Mouse (Mus musculus): ENCODE data around the gene Tcfl5. TPM values are rescaled to one million over a fixed set of nuclear protein-coding genes. Genes with fewer than 3 reads are reported as not detected.

Gene Tcfl5
- polyA plus RNA-seq, 1 experiment from 2014 or later = 0.07 TPM

GRCm38 (mm10) chr2:180611882-180612281 is 30.6 kb downstream of the Tcfl5 start:
- Histone ChIP-seq H3K9me3 (replicated peaks; ENCODE audit: control insufficient read depth, low read length) (no peaks in the 10 kb centered on the region), H3K36me3 (ENCODE audit: control insufficient read depth, insufficient read depth, low read length) (no peaks in the 10 kb centered on the region), H3K4me2 (no peak overlapping the region), H3K27ac (ENCODE audit: low read depth, low read length) (no peak overlapping the region), H3K9ac (ENCODE audit: low read depth, low read length) (no peak overlapping the region), H3K4me3 (ENCODE audit: low read depth, low read length) (no peak overlapping the region), H3K4me1 (ENCODE audit: control insufficient read depth, insufficient read depth, low read length) (no peaks in the 10 kb centered on the region), H3K27me3 (ENCODE audit: control insufficient read depth, insufficient read depth, low read length) (no peaks in the 10 kb centered on the region)
- 48% methylated on average over 2 of the region's 2 CpGs for WGBS (ENCODE audit: insufficient replicate concordance)
- ATAC-seq (replicated peaks; ENCODE audit: insufficient number of reproducible peaks, low FRiP score, low TSS enrichment) = no peak

DNA sequence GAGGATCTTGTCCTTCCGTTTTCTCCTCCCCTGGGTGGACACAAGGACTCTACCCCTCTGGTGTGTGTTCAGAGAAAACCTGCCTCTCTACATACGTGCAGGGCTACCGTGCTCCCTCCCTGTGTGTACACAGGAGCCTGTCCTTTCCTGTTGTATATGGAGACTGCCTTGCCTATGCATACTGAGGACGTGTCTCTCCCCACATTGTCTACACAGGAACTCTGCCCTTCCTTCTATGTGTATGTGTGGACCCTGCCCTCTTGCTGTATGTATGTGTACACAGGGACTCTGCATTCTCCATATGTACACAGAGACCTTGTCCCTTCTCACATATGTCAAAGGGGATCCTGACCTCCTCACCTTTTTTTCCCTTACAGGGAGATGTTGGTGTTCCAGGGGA is 32.2 kb downstream of the Tcfl5 start:
- no peak overlapping the region for H3K4me3 ChIP-seq (ENCODE audit: low read depth, low read length)
- H3K9ac ChIP-seq (ENCODE audit: low read depth, low read length) = no peak overlapping the region
- no peak for ATAC-seq (replicated peaks; ENCODE audit: insufficient number of reproducible peaks, low FRiP score, low TSS enrichment)
- no peaks in the 10 kb centered on the region for H3K4me1 ChIP-seq (ENCODE audit: control insufficient read depth, insufficient read depth, low read length)
- H3K36me3 ChIP-seq (ENCODE audit: control insufficient read depth, insufficient read depth, low read length) = no peaks in the 10 kb centered on the region
- H3K4me2 ChIP-seq = no peak overlapping the region
- H3K27me3 ChIP-seq (ENCODE audit: control insufficient read depth, insufficient read depth, low read length) = no peaks in the 10 kb centered on the region
- no peaks in the 10 kb centered on the region for H3K9me3 ChIP-seq (replicated peaks; ENCODE audit: control insufficient read depth, low read length)
- WGBS (ENCODE audit: insufficient replicate concordance) = 72% methylated on average over 4 of the region's 4 CpGs
- no peak overlapping the region for H3K27ac ChIP-seq (ENCODE audit: low read depth, low read length)

DNA sequence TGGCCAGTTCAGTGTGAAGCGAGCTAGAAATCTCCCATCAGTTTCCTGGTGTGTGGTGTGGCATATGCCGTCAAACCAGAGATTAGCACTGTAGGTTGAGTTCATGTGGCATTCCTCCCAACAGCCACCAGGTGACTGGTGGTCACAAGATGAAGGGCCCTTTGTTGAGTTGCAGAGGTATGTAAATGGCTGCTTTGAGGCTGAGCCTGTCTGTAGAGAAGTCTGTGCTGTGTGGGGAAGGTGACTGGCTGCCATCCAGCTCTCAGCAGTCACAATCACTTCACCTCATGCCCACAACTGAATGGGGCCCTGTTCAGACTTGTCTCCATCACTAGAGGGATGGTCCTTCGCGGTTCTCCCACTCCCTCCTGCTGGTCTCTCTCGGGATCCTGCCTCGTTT is 37.7 kb downstream of the Tcfl5 start:
- WGBS (ENCODE audit: insufficient replicate concordance) = 40% methylated on average over 6 of the region's 6 CpGs
- Histone ChIP-seq H3K27ac (ENCODE audit: low read depth, low read length) (no peak overlapping the region), H3K9ac (ENCODE audit: low read depth, low read length) (no peak overlapping the region)

GRCm38 (mm10) chr2:180600569-180601021 is 41.9 kb downstream of the Tcfl5 start:
- ATAC-seq (replicated peaks; ENCODE audit: insufficient number of reproducible peaks, low FRiP score, low TSS enrichment) = no peak
- 20% methylated on average over 9 of the region's 9 CpGs for WGBS (ENCODE audit: insufficient replicate concordance)
- no peak overlapping the region; the same call in 1 of the 2 replicates for H3K9ac ChIP-seq (ENCODE audit: low read depth, low read length)
- no peaks in the 10 kb centered on the region for H3K36me3 ChIP-seq (ENCODE audit: control insufficient read depth, insufficient read depth, low read length)
- peaks cover 38% of the 10 kb centered on the region for H3K27me3 ChIP-seq (ENCODE audit: control insufficient read depth, insufficient read depth, low read length)
- H3K9me3 ChIP-seq (replicated peaks; ENCODE audit: control insufficient read depth, low read length) = no peaks in the 10 kb centered on the region
- no peak overlapping the region for H3K27ac ChIP-seq (ENCODE audit: low read depth, low read length)
- no peaks in the 10 kb centered on the region; the same call in 1 of the 2 replicates for H3K4me1 ChIP-seq (ENCODE audit: control insufficient read depth, insufficient read depth, low read length)
- no peak overlapping the region for H3K4me3 ChIP-seq (ENCODE audit: low read depth, low read length)
- H3K4me2 ChIP-seq = no peak overlapping the region

More for the DNA sequence above, 37.7 kb downstream of the Tcfl5 start:
- Histone ChIP-seq H3K36me3 (ENCODE audit: control insufficient read depth, insufficient read depth, low read length) (no peaks in the 10 kb centered on the region), H3K9me3 (replicated peaks; ENCODE audit: control insufficient read depth, low read length) (no peaks in the 10 kb centered on the region), H3K4me1 (ENCODE audit: control insufficient read depth, insufficient read depth, low read length) (no peaks in the 10 kb centered on the region), H3K27me3 (ENCODE audit: control insufficient read depth, insufficient read depth, low read length) (peaks cover 5% of the 10 kb centered on the region), H3K4me2 (no peak overlapping the region), H3K4me3 (ENCODE audit: low read depth, low read length) (no peak overlapping the region)
- ATAC-seq (replicated peaks; ENCODE audit: insufficient number of reproducible peaks, low FRiP score, low TSS enrichment) = no peak

GRCm38 (mm10) chr2:180598157-180598705 is 44.3 kb downstream of the Tcfl5 start:
- peaks cover 16% of the 10 kb centered on the region for H3K36me3 ChIP-seq (ENCODE audit: control insufficient read depth, insufficient read depth, low read length)
- H3K9me3 ChIP-seq (replicated peaks; ENCODE audit: control insufficient read depth, low read length) = no peaks in the 10 kb centered on the region
- H3K27me3 ChIP-seq (ENCODE audit: control insufficient read depth, insufficient read depth, low read length) = peaks cover 38% of the 10 kb centered on the region
- ATAC-seq (replicated peaks; ENCODE audit: insufficient number of reproducible peaks, low FRiP score, low TSS enrichment) = no peak; the same call in 1 of the 2 replicates
- no peak overlapping the region for H3K27ac ChIP-seq (ENCODE audit: low read depth, low read length)
- no peaks in the 10 kb centered on the region; the same call in 1 of the 2 replicates for H3K4me1 ChIP-seq (ENCODE audit: control insufficient read depth, insufficient read depth, low read length)
- peak overlapping the region; percentile 61 for H3K9ac ChIP-seq (ENCODE audit: low read depth, low read length)
- peak overlapping the region; percentile 73 for H3K4me2 ChIP-seq
- WGBS (ENCODE audit: insufficient replicate concordance) = 4% methylated on average over 41 of the region's 41 CpGs
- peak overlapping the region; percentile 38 for H3K4me3 ChIP-seq (ENCODE audit: low read depth, low read length)

- ATAC-seq (replicated peaks; ENCODE audit: insufficient number of reproducible peaks, low FRiP score, low TSS enrichment) = no peak
- Histone ChIP-seq H3K27ac (ENCODE audit: low read depth, low read length) (no peak within 1 kb of the TSS), H3K4me3 (ENCODE audit: low read depth, low read length) (peak within 1 kb of the TSS; percentile 38), H3K36me3 (ENCODE audit: control insufficient read depth, insufficient read depth, low read length) (peaks cover 22% of the 10 kb centered on the region), H3K4me1 (ENCODE audit: control insufficient read depth, insufficient read depth, low read length) (no peaks in the 10 kb centered on the region; the same call in 1 of the 2 replicates), H3K4me2 (peak within 1 kb of the TSS; percentile 73), H3K9ac (ENCODE audit: low read depth, low read length) (peak within 1 kb of the TSS; percentile 61), H3K9me3 (replicated peaks; ENCODE audit: control insufficient read depth, low read length) (no peaks in the 10 kb centered on the region), H3K27me3 (ENCODE audit: control insufficient read depth, insufficient read depth, low read length) (peaks cover 38% of the 10 kb centered on the region)
- 42% methylated on average over 4 of the region's 4 CpGs for WGBS (ENCODE audit: insufficient replicate concordance)
These were observed 45.0 kb downstream of the Tcfl5 start, which contains the start of gene Col9a3 for GRCm38 (mm10) chr2:180597490-180597889. Gene Col9a3, plus strand, starts transcription at chr2:180597790.

DNA sequence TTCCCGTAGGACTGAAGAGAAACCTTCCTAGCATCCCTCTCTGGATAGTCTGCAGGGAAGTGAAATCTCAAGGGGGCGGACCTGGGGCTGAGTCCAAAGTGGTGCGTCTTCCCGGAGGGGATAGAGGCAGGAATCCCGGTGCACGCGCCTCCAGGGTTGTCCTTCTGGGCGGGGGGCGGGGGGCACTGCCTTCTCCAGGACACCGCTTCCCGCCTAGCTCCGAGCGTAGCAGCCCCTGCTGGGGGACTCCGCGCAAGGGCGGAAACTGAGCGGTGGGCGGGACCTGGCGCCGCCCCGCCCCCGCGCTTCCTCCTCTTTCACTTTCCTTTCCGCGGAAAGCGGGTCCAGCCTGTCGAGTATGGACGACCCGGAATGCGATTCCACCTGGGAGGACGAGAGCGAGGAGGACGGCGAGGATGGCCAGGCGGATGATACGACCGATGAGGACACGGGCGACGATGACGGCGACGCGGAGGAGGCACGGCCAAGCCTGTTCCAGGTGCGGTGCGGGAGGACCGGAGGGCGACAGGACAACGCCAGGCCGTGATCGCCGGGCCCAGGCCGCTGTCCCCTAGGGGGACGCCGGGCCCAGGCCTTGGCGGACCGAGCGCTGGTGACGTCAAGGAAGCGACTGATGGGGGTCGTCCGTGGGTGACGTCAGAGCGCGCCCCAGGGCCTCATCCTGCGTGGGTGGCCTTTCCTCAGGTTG is 53.2 kb downstream of the Tcfl5 start, which contains the start of gene Ogfr:
Gene Ogfr, plus strand, starts transcription at position 123 of the 709 bp plus-strand sequence.
- peak within 1 kb of the TSS; percentile 75 for H3K4me2 ChIP-seq

GRCm38 (mm10) chr2:180588736-180589122 is 53.8 kb downstream of the Tcfl5 start:
- Histone ChIP-seq H3K4me3 (ENCODE audit: low read depth, low read length) (peak overlapping the region; percentile 86), H3K27me3 (ENCODE audit: control insufficient read depth, insufficient read depth, low read length) (no peaks in the 10 kb centered on the region), H3K4me1 (ENCODE audit: control insufficient read depth, insufficient read depth, low read length) (peaks cover 6% of the 10 kb centered on the region), H3K9me3 (replicated peaks; ENCODE audit: control insufficient read depth, low read length) (no peaks in the 10 kb centered on the region), H3K4me2 (peak overlapping the region; percentile 75), H3K9ac (ENCODE audit: low read depth, low read length) (peak overlapping the region; percentile 89), H3K36me3 (ENCODE audit: control insufficient read depth, insufficient read depth, low read length) (peaks cover 23% of the 10 kb centered on the region), H3K27ac (ENCODE audit: low read depth, low read length) (peak overlapping the region; percentile 92)
- ATAC-seq (replicated peaks; ENCODE audit: insufficient number of reproducible peaks, low FRiP score, low TSS enrichment) = no peak
- 45% methylated on average over 6 of the region's 6 CpGs for WGBS (ENCODE audit: insufficient replicate concordance)

More for the DNA sequence above, 53.2 kb downstream of the Tcfl5 start, which contains the start of gene Ogfr:
- Histone ChIP-seq H3K27me3 (ENCODE audit: control insufficient read depth, insufficient read depth, low read length) (no peaks in the 10 kb centered on the region), H3K9ac (ENCODE audit: low read depth, low read length) (peak within 1 kb of the TSS; percentile 89), H3K4me1 (ENCODE audit: control insufficient read depth, insufficient read depth, low read length) (peaks cover 5% of the 10 kb centered on the region), H3K27ac (ENCODE audit: low read depth, low read length) (peak within 1 kb of the TSS; percentile 92), H3K36me3 (ENCODE audit: control insufficient read depth, insufficient read depth, low read length) (peaks cover 25% of the 10 kb centered on the region), H3K9me3 (replicated peaks; ENCODE audit: control insufficient read depth, low read length) (no peaks in the 10 kb centered on the region), H3K4me3 (ENCODE audit: low read depth, low read length) (peak within 1 kb of the TSS; percentile 86)
- WGBS (ENCODE audit: insufficient replicate concordance) = under 1% methylated on average over 60 of the region's 67 CpGs
- peak; percentile 88 for ATAC-seq (replicated peaks; ENCODE audit: insufficient number of reproducible peaks, low FRiP score, low TSS enrichment)

Measured in heart, embryonic 11.5 days (tissue).